20 mouse cellular contexts compared by ENCODE assay signal in genomic region chr8:88144041-88144440, GRCm38 (mm10).
"Had no signal": no experiment of that assay in that cellular context is flagged by ENCODE, and none has a peak within 500 bp of the region (broad histone marks: within the 10 kb centered on the region; RNA-seq: fewer than 3 reads in every experiment).

No protein-coding gene starts in this region.

- H3K27me3 ChIP-seq: lung, embryonic 15.5 days; megakaryocyte, embryonic 14.5 days; midbrain, embryonic 13.5 days; midbrain, embryonic 15.5 days; neural tube, embryonic 13.5 days; neural tube, embryonic 15.5 days had no signal

- DNase-seq: lung, adult 2 months; lung, postnatal 14 days; lung, postnatal 36 days; retina, postnatal 1 day; right cerebral cortex, adult 18-20 months; right cerebral cortex, postnatal 25 days; right cerebral cortex, postnatal 4 days; spleen, adult 18-20 months; thymus, adult 18-20 months; thymus, postnatal 14 days; thymus, postnatal 36 days had no signal

- H3K4me3 ChIP-seq: lung, embryonic 15.5 days; megakaryocyte, embryonic 14.5 days; midbrain, embryonic 13.5 days; midbrain, embryonic 15.5 days; neural tube, embryonic 13.5 days; neural tube, embryonic 15.5 days had no signal

- ATAC-seq: lung, postnatal 0 days; midbrain, embryonic 13.5 days; midbrain, embryonic 15.5 days had no signal

- H3K9me3 ChIP-seq: lung, embryonic 15.5 days; megakaryocyte, embryonic 14.5 days; midbrain, embryonic 13.5 days; midbrain, embryonic 15.5 days; neural tube, embryonic 13.5 days; neural tube, embryonic 15.5 days had no signal

- H3K9ac ChIP-seq: lung, embryonic 15.5 days; midbrain, embryonic 13.5 days; midbrain, embryonic 15.5 days; neural tube, embryonic 13.5 days; neural tube, embryonic 15.5 days had no signal

- H3K27ac ChIP-seq: lung, embryonic 15.5 days; macrophage; midbrain, embryonic 13.5 days; midbrain, embryonic 15.5 days; neural tube, embryonic 13.5 days; neural tube, embryonic 15.5 days had no signal

- H3K4me2 ChIP-seq: lung, embryonic 15.5 days; midbrain, embryonic 11.5 days; midbrain, embryonic 13.5 days; midbrain, embryonic 15.5 days; neural tube, embryonic 13.5 days; neural tube, embryonic 15.5 days had no signal
